Mouse (Mus musculus) liver, embryonic 14.5 days (tissue): ENCODE measurements around the gene Gm13693. TPM values are rescaled to one million over a fixed set of nuclear protein-coding genes. Genes with fewer than 3 reads are reported as not detected.

Experiments used
- ATAC-seq: fragments of 200-750 bp; cut with Nextera tagmentation; 2 replicates; pipeline ENCODE4 v1.8.0; 2017; ENCODE audit warnings: moderate number of reproducible peaks, mild to moderate bottlenecking, moderate library complexity; ENCODE audit not compliant: insufficient read depth
- DNase-seq, 3 experiments: peaks; one replicate each; pipeline ENCODE4 v3.0.0-alpha.2; 2012 to 2013; ENCODE audit warnings: low read depth in 3 of 3, low spot score in 3 of 3
- H3K27ac ChIP-seq: fragments of 300-500 bp; sonication (generic); 2 replicates; pipeline ENCODE4 v1.5.1; 2014; ENCODE audit warnings: moderate library complexity, mild to moderate bottlenecking, control low read depth, inconsistent platforms
- H3K27me3 ChIP-seq: fragments of 300-500 bp; sonication (generic); 2 replicates; pipeline ENCODE4 v1.6.1; 2014; ENCODE audit warnings: mild to moderate bottlenecking, low read length, moderate library complexity; ENCODE audit not compliant: control insufficient read depth, insufficient read depth
- H3K36me3 ChIP-seq: fragments of 300-500 bp; sonication (generic); replicated peaks from 2 replicates; pipeline ENCODE4 v1.6.1; 2014; ENCODE audit warnings: low read depth; ENCODE audit not compliant: control insufficient read depth, insufficient read depth
- H3K4me1 ChIP-seq, 2 experiments: fragments of 200-500 bp in 1 of 2; fragments of 300-500 bp in 1 of 2; sonication (generic) in 1 of 2; replicated peaks; 2 replicates each; pipeline ENCODE4 v1.6.1; 2012 to 2014; ENCODE audit warnings: antibody characterized with exemption in 1 of 2, inconsistent platforms in 1 of 2, low read length in 1 of 2; ENCODE audit not compliant: control insufficient read depth in 2 of 2, insufficient read depth in 2 of 2
- H3K4me2 ChIP-seq: fragments of 300-500 bp; sonication (generic); 2 replicates; pipeline ENCODE4 v1.6.1; 2014; ENCODE audit warnings: low read depth, mild to moderate bottlenecking, control low read depth, moderate library complexity
- H3K4me3 ChIP-seq, 2 experiments: fragments of 200-500 bp in 1 of 2; fragments of 300-500 bp in 1 of 2; sonication (generic) in 1 of 2; 2 replicates each; pipeline ENCODE4 v1.5.1; 2012 to 2014; ENCODE audit warnings: low read depth in 2 of 2, low read length in 2 of 2, mild to moderate bottlenecking in 2 of 2, control low read depth in 1 of 2, inconsistent platforms in 1 of 2, moderate library complexity in 1 of 2; ENCODE audit not compliant: insufficient read depth in 1 of 2
- H3K9ac ChIP-seq: fragments of 300-500 bp; sonication (generic); replicated peaks from 2 replicates; pipeline ENCODE4 v1.6.1; 2014; ENCODE audit warnings: mild to moderate bottlenecking, control low read depth, moderate library complexity
- H3K9me3 ChIP-seq: fragments of 300-500 bp; sonication (generic); 2 replicates; pipeline ENCODE4 v1.6.1; 2016; ENCODE audit warnings: low read length, mixed read lengths; ENCODE audit not compliant: control insufficient read depth
- CTCF ChIP-seq: IDR thresholded peaks from 2 replicates; pipeline ENCODE4 v1.5.1; 2016; ENCODE audit warnings: antibody characterized with exemption, low read depth, control low read depth
- EP300 ChIP-seq: IDR thresholded peaks from 2 replicates; pipeline ENCODE4 v1.6.1; 2016; ENCODE audit warnings: antibody characterized with exemption, low read depth
- WGBS: fragments of 180-500 bp; shearing (Covaris S2); extraction: QIAGEN DNeasy Blood & Tissue Kit; methylation state at CpG from one replicate; pipeline ENCODE4 v1.1.7; 2014; ENCODE audit not compliant: insufficient replicate concordance; 5-methylcytosine and 5-hydroxymethylcytosine counted together
- polyA plus RNA-seq, 2 experiments: library from polyadenylated mRNA; depleted of rRNA in 1 of 2; stranded (reverse) in 1 of 2; unstranded in 1 of 2; fragments of >200 nt; fragmentation: Nextera tagmentation in 1 of 2; extraction: Ambion mirVana in 1 of 2; gene quantifications; 2 replicates each; pipeline versions ENCODE4 v1.2.1 to v1.2.3; 2012 to 2014

Gene Gm13693
- polyA plus RNA-seq, 2 experiments = not detected

- Histone ChIP-seq H3K27ac (no peak overlapping the region), H3K27me3 (no peaks in the 10 kb centered on the region), H3K4me3 (no peak overlapping the region), H3K9ac (no peak overlapping the region), H3K9me3 (no peaks in the 10 kb centered on the region), H3K36me3 (no peaks in the 10 kb centered on the region), H3K4me1 (peaks cover 0 to 2% of the 10 kb centered on the region in 2 experiments; a peak in 1 of 4 replicates), H3K4me2 (no peak overlapping the region)
- DNase-seq = no peak
- no peak for ATAC-seq
- WGBS = 40% methylated on average over 1 of the region's 1 CpGs
- TF ChIP-seq CTCF = no peak
- TF ChIP-seq EP300 = no peak
These were observed 47.6 kb downstream of the Gm13693 start for GRCm38 (mm10) chr2:84008913-84009312.

GRCm38 (mm10) chr2:84009818-84010217 is 48.5 kb downstream of the Gm13693 start:
- ATAC-seq = no peak
- no peak overlapping the region for H3K4me3 ChIP-seq
- 8% methylated on average over 3 of the region's 3 CpGs for WGBS

More at GRCm38 (mm10) chr2:84009818-84010217, 48.5 kb downstream of the Gm13693 start:
- Histone ChIP-seq H3K36me3 (no peaks in the 10 kb centered on the region), H3K4me2 (no peak overlapping the region), H3K9ac (no peak overlapping the region), H3K27me3 (no peaks in the 10 kb centered on the region), H3K4me1 (peaks cover 0 to 2% of the 10 kb centered on the region in 2 experiments; a peak in 1 of 4 replicates), H3K27ac (no peak overlapping the region), H3K9me3 (no peaks in the 10 kb centered on the region)
- DNase-seq = no peak
- TF ChIP-seq EP300 (no peak), CTCF (no peak)

Other genes starting within 250 kb of the Gm13693 start
- gene Itgav, start 237.1 kb upstream of the Gm13693 start, polyA plus RNA-seq (2012; rRNA removed) = 3.1 and 4.1 TPM in 2 replicates
- 11.2 and 13.1 TPM in 2 replicates for gene Itgav, start 237.1 kb upstream of the Gm13693 start, polyA plus RNA-seq (2014; fragmentation: Nextera tagmentation; extraction: Ambion mirVana)
- gene Fam171b, start 148.9 kb upstream of the Gm13693 start, polyA plus RNA-seq (2012; rRNA removed) = 0.11 TPM in 2 replicates
- 0.06 and 0.15 TPM in 2 replicates for gene Fam171b, start 148.9 kb upstream of the Gm13693 start, polyA plus RNA-seq (2014; fragmentation: Nextera tagmentation; extraction: Ambion mirVana)
- not detected in 2 replicates for gene Zswim2, start 20.3 kb upstream of the Gm13693 start, polyA plus RNA-seq (2012; rRNA removed)
- gene Zswim2, start 20.3 kb upstream of the Gm13693 start, polyA plus RNA-seq (2014; fragmentation: Nextera tagmentation; extraction: Ambion mirVana) = not detected in 2 replicates
- gene Gm13698, start 5.8 kb upstream of the Gm13693 start, polyA plus RNA-seq (2012; rRNA removed) = not detected in 2 replicates
- gene Gm13698, start 5.8 kb upstream of the Gm13693 start, polyA plus RNA-seq (2014; fragmentation: Nextera tagmentation; extraction: Ambion mirVana) = not detected in 2 replicates
- not detected in 2 replicates for gene Gm13695, start 5.8 kb downstream of the Gm13693 start, polyA plus RNA-seq (2012; rRNA removed)
- gene Gm13695, start 5.8 kb downstream of the Gm13693 start, polyA plus RNA-seq (2014; fragmentation: Nextera tagmentation; extraction: Ambion mirVana) = not detected in 2 replicates
- not detected in 2 replicates for gene Gm13696, start 11.6 kb downstream of the Gm13693 start, polyA plus RNA-seq (2012; rRNA removed)
- gene Gm13696, start 11.6 kb downstream of the Gm13693 start, polyA plus RNA-seq (2014; fragmentation: Nextera tagmentation; extraction: Ambion mirVana) = not detected in 2 replicates
- not detected in 2 replicates for gene Gm13694, start 17.4 kb downstream of the Gm13693 start, polyA plus RNA-seq (2012; rRNA removed)
- gene Gm13694, start 17.4 kb downstream of the Gm13693 start, polyA plus RNA-seq (2014; fragmentation: Nextera tagmentation; extraction: Ambion mirVana) = not detected in 2 replicates
- not detected in 2 replicates for gene Gm13697, start 23.2 kb downstream of the Gm13693 start, polyA plus RNA-seq (2012; rRNA removed)
- gene Gm13697, start 23.2 kb downstream of the Gm13693 start, polyA plus RNA-seq (2014; fragmentation: Nextera tagmentation; extraction: Ambion mirVana) = not detected in 2 replicates
- gene Gm13691, start 29.1 kb downstream of the Gm13693 start, polyA plus RNA-seq (2012; rRNA removed) = not detected in 2 replicates
- not detected in 2 replicates for gene Gm13691, start 29.1 kb downstream of the Gm13693 start, polyA plus RNA-seq (2014; fragmentation: Nextera tagmentation; extraction: Ambion mirVana)